Mouse (Mus musculus) thymus, adult 2 months (tissue): Measurements from ENCODE around the gene Znrf2. TPM values are rescaled to one million over a fixed set of nuclear protein-coding genes. Genes with fewer than 3 reads are reported as not detected.

Experiments
- DNase-seq: peaks from one replicate; pipeline ENCODE4 v3.0.0; 2021
- H3K27ac ChIP-seq: fragments of 200-500 bp; 2 replicates; pipeline ENCODE4 v1.5.1; 2012; ENCODE audit warnings: low read length, control low read depth; ENCODE audit not compliant: control insufficient read depth, insufficient read depth
- H3K27me3 ChIP-seq: fragments of 200-500 bp; 2 replicates; pipeline ENCODE4 v1.6.1; 2012; ENCODE audit warnings: mild to moderate bottlenecking, low read length, moderate library complexity, mixed read lengths; ENCODE audit not compliant: control insufficient read depth, insufficient read depth
- H3K36me3 ChIP-seq: fragments of 200-500 bp; 2 replicates; pipeline ENCODE4 v1.6.1; 2012; ENCODE audit warnings: mild to moderate bottlenecking, low read length, moderate library complexity; ENCODE audit not compliant: control insufficient read depth, insufficient read depth
- H3K4me1 ChIP-seq: fragments of 200-500 bp; replicated peaks from 2 replicates; pipeline ENCODE4 v1.6.1; 2012; ENCODE audit warnings: low read length; ENCODE audit not compliant: control insufficient read depth, insufficient read depth
- H3K4me3 ChIP-seq: fragments of 200-500 bp; 2 replicates; pipeline ENCODE4 v1.5.1; 2012; ENCODE audit warnings: mild to moderate bottlenecking, low read length, control low read depth, moderate library complexity; ENCODE audit not compliant: control insufficient read depth, insufficient read depth
- CTCF ChIP-seq: fragments of 200-500 bp; IDR thresholded peaks from 2 replicates; pipeline ENCODE4 v1.5.1; 2012; ENCODE audit warnings: mild to moderate bottlenecking, control low read depth, low read length, moderate library complexity, borderline replicate concordance; ENCODE audit not compliant: control insufficient read depth, poor library complexity, insufficient read depth; ENCODE audit errors: extremely low read depth
- POLR2A ChIP-seq: fragments of 200-500 bp; IDR thresholded peaks from 2 replicates; pipeline ENCODE4 v1.6.1; 2012; ENCODE audit warnings: mild to moderate bottlenecking, low read length, control low read depth, moderate library complexity; ENCODE audit not compliant: control insufficient read depth, poor library complexity, insufficient read depth; ENCODE audit errors: extremely low read depth
- WGBS: fragments of 180-500 bp; shearing (Covaris S2); methylation state at CpG from one replicate; pipeline ENCODE4 v1.1.7; 2018; 5-methylcytosine and 5-hydroxymethylcytosine counted together
- polyA plus RNA-seq: library from polyadenylated mRNA; depleted of rRNA; stranded (reverse); fragments of >200 nt; gene quantifications from 2 replicates; pipeline ENCODE4 v1.2.3, GENCODE M21; 2012; rRNA removed

Gene Znrf2
- 17.5 and 20.9 TPM in 2 replicates for polyA plus RNA-seq

DNA sequence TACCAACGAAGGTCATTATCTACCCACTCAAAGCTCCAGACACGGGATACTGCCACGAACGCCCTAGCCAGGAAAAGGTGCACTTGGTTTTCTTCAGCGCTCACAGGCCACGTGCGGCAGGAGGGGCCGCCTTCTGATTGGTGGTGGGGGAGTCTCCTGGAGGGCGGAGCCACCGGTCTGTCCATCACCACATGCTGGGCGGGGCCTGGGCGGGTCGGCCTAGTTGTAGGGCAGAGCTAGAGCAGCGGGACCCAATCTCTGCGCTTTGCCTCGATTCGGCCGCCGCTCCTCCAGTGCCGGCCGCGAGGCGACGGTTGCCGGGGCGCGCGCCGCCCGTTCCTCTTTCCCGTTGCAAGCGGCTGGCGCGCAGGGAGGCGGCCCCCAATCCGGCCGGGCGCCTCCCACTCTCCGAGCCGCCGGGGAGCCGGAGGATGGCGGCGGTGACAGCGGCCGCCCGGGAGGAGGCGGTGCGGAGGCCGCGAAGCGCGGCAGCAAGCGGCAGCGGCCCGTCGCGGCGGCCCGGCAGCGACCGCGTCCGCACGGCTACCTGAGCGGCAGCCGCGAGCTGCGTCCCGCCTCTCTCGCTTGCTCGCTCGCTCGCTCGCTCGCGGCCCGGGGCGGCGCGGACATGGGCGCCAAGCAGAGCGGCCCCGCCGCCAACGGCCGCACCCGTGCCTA, at the start of gene Znrf2:
Gene Znrf2, plus strand, starts transcription at position 529 of the 678 bp plus-strand sequence.
- H3K4me3 ChIP-seq: peak within 1 kb of the TSS; percentile 95
- 2% methylated on average over 87 of the region's 88 CpGs for WGBS
- H3K36me3 ChIP-seq: no peaks in the 10 kb centered on the region
- H3K4me1 ChIP-seq: peaks cover 11% of the 10 kb centered on the region
- H3K27me3 ChIP-seq: no peaks in the 10 kb centered on the region
- peak; percentile 93 for DNase-seq
- peak within 1 kb of the TSS; percentile 89 for H3K27ac ChIP-seq
- TF ChIP-seq POLR2A: peak; percentile 94
- TF ChIP-seq CTCF: peak; percentile 70; the same call in 1 of the 2 replicates

GRCm38 (mm10) chr6:54767746-54768145, 49.0 kb upstream of the Znrf2 start:
- 91% methylated on average over 4 of the region's 4 CpGs for WGBS
- no peaks in the 10 kb centered on the region for H3K27me3 ChIP-seq

GRCm38 (mm10) chr6:54770766-54771165, 46.0 kb upstream of the Znrf2 start:
- no peak for TF ChIP-seq CTCF
- no peak for TF ChIP-seq POLR2A
- DNase-seq: no peak
- no peaks in the 10 kb centered on the region for H3K36me3 ChIP-seq
- WGBS: 84% methylated on average over 4 of the region's 4 CpGs
- H3K27me3 ChIP-seq: no peaks in the 10 kb centered on the region
- H3K4me1 ChIP-seq: peaks cover 19% of the 10 kb centered on the region
- H3K27ac ChIP-seq: no peak overlapping the region
- H3K4me3 ChIP-seq: no peak overlapping the region

More at GRCm38 (mm10) chr6:54767746-54768145, 49.0 kb upstream of the Znrf2 start:
- peaks cover 24% of the 10 kb centered on the region for H3K4me1 ChIP-seq
- TF ChIP-seq POLR2A (no peak), CTCF (no peak)
- no peak for DNase-seq
- H3K36me3 ChIP-seq: no peaks in the 10 kb centered on the region
- H3K4me3 ChIP-seq: no peak overlapping the region
- no peak overlapping the region for H3K27ac ChIP-seq

DNA sequence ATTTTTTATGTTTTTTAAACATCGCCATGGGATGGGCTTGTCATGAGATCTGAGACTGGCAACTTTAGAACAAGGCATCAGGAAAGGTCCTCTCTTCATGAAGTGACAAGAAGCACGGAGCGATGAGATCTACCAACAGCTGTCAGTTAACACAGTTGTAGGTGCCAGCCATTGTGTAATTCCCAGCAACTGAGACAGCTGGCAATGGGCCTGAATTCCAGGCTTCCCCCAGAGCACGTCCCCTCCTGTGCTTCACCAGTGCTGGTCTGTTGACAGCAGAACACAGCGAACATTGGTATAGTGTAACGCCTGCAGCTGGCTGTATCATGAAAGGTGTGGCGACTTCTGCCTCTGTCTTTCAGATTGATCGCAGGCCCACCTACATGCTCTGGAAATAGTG, 45.5 kb upstream of the Znrf2 start:
- WGBS: 95% methylated on average over 8 of the region's 8 CpGs
- Histone ChIP-seq H3K4me3 (no peak overlapping the region), H3K27ac (no peak overlapping the region), H3K27me3 (no peaks in the 10 kb centered on the region), H3K4me1 (peaks cover 18% of the 10 kb centered on the region), H3K36me3 (no peaks in the 10 kb centered on the region)
- no peak for DNase-seq
- no peak for TF ChIP-seq POLR2A
- TF ChIP-seq CTCF: no peak

- TF ChIP-seq POLR2A: no peak
- no peak for TF ChIP-seq CTCF
- peaks cover 17% of the 10 kb centered on the region for H3K4me1 ChIP-seq
- WGBS: 90% methylated on average over 5 of the region's 5 CpGs
- H3K4me3 ChIP-seq: no peak overlapping the region
- H3K36me3 ChIP-seq: no peaks in the 10 kb centered on the region
- no peak overlapping the region for H3K27ac ChIP-seq
- H3K27me3 ChIP-seq: no peaks in the 10 kb centered on the region
- DNase-seq: no peak
Measured at GRCm38 (mm10) chr6:54772078-54772477, 44.6 kb upstream of the Znrf2 start.

- no peak for DNase-seq
- TF ChIP-seq CTCF: no peak
- TF ChIP-seq POLR2A: no peak
- H3K36me3 ChIP-seq: no peaks in the 10 kb centered on the region
- H3K27ac ChIP-seq: no peak overlapping the region
- peaks cover 22% of the 10 kb centered on the region for H3K4me1 ChIP-seq
- no peaks in the 10 kb centered on the region for H3K27me3 ChIP-seq
- no peak overlapping the region for H3K4me3 ChIP-seq
Measured at GRCm38 (mm10) chr6:54775739-54776138, 41.0 kb upstream of the Znrf2 start.
